Mouse (Mus musculus) neural tube, embryonic 13.5 days (tissue): ENCODE results near the gene Hipk4. TPM values are rescaled to one million over a fixed set of nuclear protein-coding genes. Genes with fewer than 3 reads are reported as not detected.

ENCODE experiments used
- ATAC-seq: fragments of 200-750 bp; cut with Nextera tagmentation; 2 replicates; pipeline ENCODE4 v1.8.0; 2017; ENCODE audit warnings: low read depth, mild to moderate bottlenecking, moderate TSS enrichment, moderate library complexity
- H3K27ac ChIP-seq: fragments of 300-500 bp; sonication (generic); replicated peaks from 2 replicates; pipeline ENCODE4 v1.5.1; 2015; ENCODE audit warnings: moderate library complexity, mild to moderate bottlenecking, inconsistent platforms
- H3K27me3 ChIP-seq: fragments of 300-500 bp; sonication (generic); 2 replicates; pipeline ENCODE4 v1.6.1; 2015; ENCODE audit warnings: mild to moderate bottlenecking, inconsistent platforms
- H3K36me3 ChIP-seq: fragments of 300-500 bp; sonication (generic); 2 replicates; pipeline ENCODE4 v1.6.1; 2015; ENCODE audit warnings: mild to moderate bottlenecking, inconsistent platforms
- H3K4me1 ChIP-seq: fragments of 300-500 bp; sonication (generic); replicated peaks from 2 replicates; pipeline ENCODE4 v1.6.1; 2015; ENCODE audit warnings: inconsistent platforms
- H3K4me2 ChIP-seq: fragments of 300-500 bp; sonication (generic); 2 replicates; pipeline ENCODE4 v1.6.1; 2015; ENCODE audit warnings: inconsistent platforms, mild to moderate bottlenecking, moderate library complexity
- H3K4me3 ChIP-seq: fragments of 300-500 bp; sonication (generic); 2 replicates; pipeline ENCODE4 v1.5.1; 2015; ENCODE audit warnings: mild to moderate bottlenecking, inconsistent platforms
- H3K9ac ChIP-seq: fragments of 300-500 bp; sonication (generic); 2 replicates; pipeline ENCODE4 v1.6.1; 2015; ENCODE audit warnings: moderate library complexity, mild to moderate bottlenecking, inconsistent platforms
- H3K9me3 ChIP-seq: fragments of 300-500 bp; sonication (generic); 2 replicates; pipeline ENCODE4 v1.6.1; 2016; ENCODE audit warnings: inconsistent platforms
- WGBS: fragments of 180-500 bp; shearing (Covaris S2); methylation state at CpG from one replicate; pipeline ENCODE4 v1.1.7; 2015; 5-methylcytosine and 5-hydroxymethylcytosine counted together
- polyA plus RNA-seq: library from polyadenylated mRNA; unstranded; fragments of >200 nt; fragmentation: Nextera tagmentation; extraction: Ambion mirVana; gene quantifications from 2 replicates; pipeline ENCODE4 v1.2.1, GENCODE M21; 2015

Gene Hipk4
- polyA plus RNA-seq, 1 experiment from 2014 or later, result 0.71 TPM

DNA sequence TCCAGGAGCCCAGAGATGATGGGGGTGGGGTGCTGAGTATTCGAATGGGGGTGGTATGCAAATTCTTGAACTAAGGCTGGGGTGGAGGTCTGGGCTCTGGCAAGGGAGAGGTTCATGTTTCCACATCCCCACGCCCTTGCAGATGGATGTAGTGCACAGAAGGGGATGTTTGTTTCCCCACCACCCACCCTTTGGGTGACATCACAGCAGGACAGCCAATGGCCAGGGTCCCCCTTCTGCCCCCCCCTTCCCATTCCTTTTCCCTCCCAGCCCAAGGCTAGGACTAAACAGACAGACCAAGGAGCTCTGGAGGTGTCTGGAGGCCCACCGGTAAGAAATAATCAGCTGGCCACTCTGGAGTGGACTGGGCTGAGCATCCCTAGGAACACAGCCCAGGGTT lies 24.0 kb upstream of the Hipk4 start, which contains the start of gene Prx:
Prx (plus strand) TSS at position 289 of the 400 bp plus-strand sequence.
- no peaks in the 10 kb centered on the region for H3K9me3 ChIP-seq

DNA sequence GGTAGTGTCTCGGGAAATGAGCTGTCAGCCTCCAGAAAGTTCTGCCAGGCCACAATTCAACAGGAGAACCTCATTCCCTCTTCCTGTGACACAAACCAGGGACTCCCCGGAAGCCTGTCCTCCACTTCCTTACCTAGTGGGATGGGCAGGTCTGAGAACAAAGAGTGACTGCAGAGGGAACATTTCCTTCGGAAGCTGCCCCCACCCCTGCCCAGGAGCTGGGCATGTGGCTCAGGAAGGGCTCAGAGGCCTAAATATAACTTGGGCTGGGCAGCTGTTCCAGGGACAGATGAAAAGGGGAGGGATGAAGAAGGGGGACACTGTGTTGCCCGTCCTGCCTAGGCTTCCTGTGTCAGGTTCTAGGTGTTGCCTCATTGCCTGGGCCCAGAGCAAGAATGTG lies 21.4 kb upstream of the Hipk4 start:
- H3K9me3 ChIP-seq, result no peaks in the 10 kb centered on the region
- no peak overlapping the region for H3K4me2 ChIP-seq
- H3K9ac ChIP-seq, result no peak overlapping the region
- no peaks in the 10 kb centered on the region for H3K36me3 ChIP-seq
- no peaks in the 10 kb centered on the region for H3K27me3 ChIP-seq
- H3K4me1 ChIP-seq, result peaks cover 3% of the 10 kb centered on the region; the same call in 1 of the 2 replicates
- no peak overlapping the region for H3K4me3 ChIP-seq
- H3K27ac ChIP-seq, result no peak overlapping the region
- ATAC-seq, result no peak
- WGBS, result 69% methylated on average over 4 of the region's 4 CpGs

More for the DNA sequence above, 24.0 kb upstream of the Hipk4 start, which contains the start of gene Prx:
- Histone ChIP-seq H3K4me3 (no peak within 1 kb of the TSS), H3K4me2 (no peak within 1 kb of the TSS), H3K4me1 (no peaks in the 10 kb centered on the region), H3K27me3 (no peaks in the 10 kb centered on the region), H3K27ac (no peak within 1 kb of the TSS), H3K9ac (no peak within 1 kb of the TSS), H3K36me3 (no peaks in the 10 kb centered on the region)
- ATAC-seq, result no peak
- 47% methylated on average over 3 of the region's 3 CpGs for WGBS

DNA sequence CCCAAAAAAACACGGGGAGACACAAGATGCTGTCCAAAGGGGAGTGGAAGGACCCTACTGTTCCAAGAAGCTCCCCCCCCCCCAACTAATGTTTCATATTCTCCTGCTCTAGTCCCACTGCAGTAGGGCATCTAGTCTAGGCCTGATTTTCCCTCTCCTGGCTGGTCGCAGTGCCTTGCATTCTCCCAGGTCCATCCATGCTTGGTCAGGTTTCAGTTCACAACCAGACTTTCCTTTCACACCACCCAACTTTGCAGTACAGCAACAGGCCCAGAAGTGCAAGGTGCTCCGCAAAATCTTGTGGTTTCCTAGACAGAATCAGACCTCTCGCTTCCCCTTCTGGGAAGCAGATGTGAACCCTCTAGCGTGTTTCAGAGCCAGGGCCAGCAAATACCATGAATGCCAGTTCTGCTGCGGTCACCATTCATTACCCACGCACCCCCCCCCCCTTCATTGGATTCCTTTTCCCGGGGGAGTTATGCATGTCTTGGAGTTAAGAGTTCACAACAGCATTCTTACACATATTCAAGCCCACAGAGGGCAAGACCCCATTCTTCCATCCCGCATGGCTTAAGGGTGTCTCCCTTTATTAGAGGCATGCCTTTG lies 16.2 kb upstream of the Hipk4 start:
- no peak for ATAC-seq
- peak overlapping the region; percentile 60 for H3K4me2 ChIP-seq
- 39% methylated on average over 9 of the region's 9 CpGs for WGBS
- H3K36me3 ChIP-seq, result no peaks in the 10 kb centered on the region
- peak overlapping the region; percentile 77; the same call in 1 of the 2 replicates for H3K9ac ChIP-seq
- peak overlapping the region; percentile 95 for H3K27ac ChIP-seq
- H3K4me3 ChIP-seq, result peak overlapping the region; percentile 54
- no peaks in the 10 kb centered on the region for H3K27me3 ChIP-seq
- H3K4me1 ChIP-seq, result peaks cover 15% of the 10 kb centered on the region
- H3K9me3 ChIP-seq, result no peaks in the 10 kb centered on the region

DNA sequence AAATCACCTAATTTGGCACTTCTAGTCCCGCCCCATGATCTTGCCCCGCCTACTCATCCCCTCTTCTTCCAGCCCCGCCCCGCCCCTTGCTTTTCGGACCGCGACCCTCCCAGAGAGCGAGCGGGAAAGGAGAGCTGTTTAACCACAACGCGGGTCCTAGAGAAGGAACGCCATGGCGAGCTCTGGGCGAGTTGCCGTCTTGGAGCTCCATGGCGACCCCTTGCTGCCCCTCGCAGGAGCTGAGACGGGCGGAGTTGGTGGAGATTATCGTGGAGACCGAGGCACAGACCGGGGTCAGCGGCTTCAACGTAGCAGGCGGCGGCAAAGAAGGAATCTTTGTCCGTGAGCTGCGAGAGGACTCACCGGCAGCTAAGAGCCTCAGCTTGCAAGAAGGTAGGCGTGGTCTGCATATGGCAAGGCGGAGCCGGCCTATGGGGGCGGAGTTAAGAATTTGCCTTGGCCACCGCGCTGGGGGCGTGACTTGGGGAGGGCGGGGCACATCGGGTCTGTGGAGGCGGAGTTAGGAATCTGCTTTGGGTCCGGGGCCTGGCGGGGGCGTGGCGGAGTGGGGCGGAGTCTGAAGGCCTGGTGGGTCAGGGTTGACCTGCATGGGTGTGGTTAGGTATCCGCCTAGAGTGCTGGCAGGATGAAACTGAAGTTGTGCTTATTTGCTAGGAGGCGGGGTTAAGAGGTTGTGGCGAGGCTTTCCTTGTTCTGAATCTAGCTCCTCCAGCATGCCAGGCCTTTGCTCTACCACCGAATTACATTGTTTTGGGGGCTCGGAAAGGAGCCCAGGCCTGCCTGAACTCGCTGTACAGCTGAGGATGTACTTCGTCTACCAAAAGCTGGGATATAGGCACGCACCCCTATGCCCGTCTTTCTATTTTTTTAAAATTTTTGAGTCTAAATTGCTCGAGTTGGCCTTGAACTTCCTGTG lies 15.1 kb upstream of the Hipk4 start:
- Histone ChIP-seq H3K36me3 (no peaks in the 10 kb centered on the region), H3K27ac (peak overlapping the region; percentile 95), H3K4me3 (peak overlapping the region; percentile 54), H3K4me2 (peak overlapping the region; percentile 60), H3K9ac (peak overlapping the region; percentile 77), H3K9me3 (no peaks in the 10 kb centered on the region), H3K4me1 (peaks cover 15% of the 10 kb centered on the region), H3K27me3 (no peaks in the 10 kb centered on the region)
- under 1% methylated on average over 54 of the region's 54 CpGs for WGBS
- peak; percentile 91 for ATAC-seq

DNA sequence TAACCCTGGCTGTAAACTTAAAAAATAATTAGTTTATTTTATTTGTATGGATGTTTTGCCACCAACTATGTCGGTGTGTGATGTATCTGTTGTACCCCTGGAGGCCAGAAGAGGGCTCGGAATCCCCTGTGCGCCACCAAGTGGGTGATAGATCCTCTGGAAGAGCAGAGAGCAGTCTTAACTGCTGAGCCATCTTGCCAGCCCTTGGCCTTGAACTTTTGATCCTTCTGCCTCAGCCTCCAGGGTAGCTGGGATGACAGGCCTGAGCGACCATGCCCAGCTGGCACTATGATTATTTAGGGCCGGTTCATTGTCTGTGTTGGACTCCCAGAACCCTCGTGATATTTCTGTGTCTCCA lies 14.4 kb upstream of the Hipk4 start:
- no peaks in the 10 kb centered on the region for H3K27me3 ChIP-seq
- ATAC-seq, result peak; percentile 37
- H3K4me3 ChIP-seq, result peak overlapping the region; percentile 54; the same call in 1 of the 2 replicates
- H3K9me3 ChIP-seq, result no peaks in the 10 kb centered on the region
- H3K4me2 ChIP-seq, result peak overlapping the region; percentile 60
- peaks cover 15% of the 10 kb centered on the region for H3K4me1 ChIP-seq
- no peaks in the 10 kb centered on the region for H3K36me3 ChIP-seq
- H3K9ac ChIP-seq, result no peak overlapping the region
- peak overlapping the region; percentile 95; the same call in 1 of the 2 replicates for H3K27ac ChIP-seq
- WGBS, result 29% methylated on average over 6 of the region's 6 CpGs

DNA sequence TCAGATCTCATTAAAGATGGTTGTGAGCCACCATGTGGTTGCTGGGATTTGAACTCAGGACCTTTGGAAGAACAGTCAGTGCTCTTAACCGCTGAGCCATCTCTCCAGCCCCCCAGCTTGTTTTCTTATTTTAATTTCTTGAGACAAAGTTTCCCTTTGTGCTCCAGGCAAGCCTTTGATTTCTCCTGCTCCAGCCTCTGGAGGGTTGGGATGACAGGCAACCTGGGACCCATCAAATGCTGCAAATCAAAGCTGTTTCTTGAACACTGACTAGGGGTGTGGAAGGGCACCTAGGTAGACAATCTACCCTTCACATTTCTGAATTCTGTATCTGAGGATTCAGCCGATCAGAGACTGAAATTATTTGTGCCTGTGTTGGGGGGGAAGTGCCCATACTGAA lies 12.3 kb upstream of the Hipk4 start:
- ATAC-seq, result no peak
- no peak overlapping the region for H3K4me2 ChIP-seq
- H3K27ac ChIP-seq, result no peak overlapping the region
- no peaks in the 10 kb centered on the region for H3K36me3 ChIP-seq
- H3K9ac ChIP-seq, result no peak overlapping the region
- H3K9me3 ChIP-seq, result no peaks in the 10 kb centered on the region
- 82% methylated on average over 2 of the region's 2 CpGs for WGBS
- H3K4me3 ChIP-seq, result no peak overlapping the region
- peaks cover 15% of the 10 kb centered on the region for H3K4me1 ChIP-seq
- no peaks in the 10 kb centered on the region for H3K27me3 ChIP-seq

DNA sequence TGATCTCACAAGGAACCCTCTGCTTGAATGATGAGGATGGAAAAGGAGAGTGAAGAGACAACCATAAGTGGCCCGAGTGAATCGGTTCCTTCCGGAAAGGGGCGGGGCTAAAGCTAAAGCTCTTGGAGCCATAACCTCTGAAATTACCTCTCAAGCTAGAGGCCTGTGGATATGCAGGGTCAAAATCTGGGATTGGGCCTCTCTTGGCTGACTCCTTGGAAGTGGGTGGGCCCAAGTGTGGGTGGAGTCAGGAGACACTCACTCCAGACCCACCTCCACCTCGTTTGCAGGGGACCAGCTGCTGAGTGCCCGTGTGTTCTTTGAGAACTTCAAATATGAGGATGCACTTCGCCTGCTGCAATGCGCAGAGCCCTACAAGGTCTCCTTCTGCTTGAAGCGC lies 8.1 kb upstream of the Hipk4 start:
- H3K4me1 ChIP-seq, result no peaks in the 10 kb centered on the region
- no peak overlapping the region for H3K4me3 ChIP-seq
- no peak overlapping the region for H3K9ac ChIP-seq
- WGBS, result 77% methylated on average over 9 of the region's 9 CpGs
- no peak overlapping the region for H3K4me2 ChIP-seq
- no peak overlapping the region for H3K27ac ChIP-seq
- ATAC-seq, result no peak
- no peaks in the 10 kb centered on the region for H3K9me3 ChIP-seq
- H3K27me3 ChIP-seq, result no peaks in the 10 kb centered on the region
- no peaks in the 10 kb centered on the region; the same call in 1 of the 2 replicates for H3K36me3 ChIP-seq

DNA sequence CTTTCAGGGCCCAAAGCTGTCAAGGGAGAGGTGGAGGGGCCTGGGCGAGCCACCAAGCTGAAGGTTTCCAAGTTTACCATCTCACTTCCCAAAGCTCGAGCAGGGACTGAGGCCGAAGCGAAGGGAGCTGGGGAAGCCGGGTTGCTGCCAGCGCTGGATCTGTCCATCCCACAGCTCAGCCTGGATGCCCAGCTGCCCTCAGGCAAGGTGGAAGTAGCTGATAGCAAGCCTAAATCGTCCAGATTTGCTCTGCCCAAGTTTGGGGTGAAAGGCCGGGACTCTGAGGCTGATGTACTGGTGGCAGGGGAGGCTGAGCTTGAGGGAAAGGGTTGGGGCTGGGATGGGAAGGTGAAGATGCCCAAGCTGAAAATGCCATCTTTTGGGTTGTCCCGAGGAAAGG lies 4.8 kb upstream of the Hipk4 start:
- 86% methylated on average over 9 of the region's 9 CpGs for WGBS
- Histone ChIP-seq H3K9me3 (no peaks in the 10 kb centered on the region), H3K27me3 (no peaks in the 10 kb centered on the region)

DNA sequence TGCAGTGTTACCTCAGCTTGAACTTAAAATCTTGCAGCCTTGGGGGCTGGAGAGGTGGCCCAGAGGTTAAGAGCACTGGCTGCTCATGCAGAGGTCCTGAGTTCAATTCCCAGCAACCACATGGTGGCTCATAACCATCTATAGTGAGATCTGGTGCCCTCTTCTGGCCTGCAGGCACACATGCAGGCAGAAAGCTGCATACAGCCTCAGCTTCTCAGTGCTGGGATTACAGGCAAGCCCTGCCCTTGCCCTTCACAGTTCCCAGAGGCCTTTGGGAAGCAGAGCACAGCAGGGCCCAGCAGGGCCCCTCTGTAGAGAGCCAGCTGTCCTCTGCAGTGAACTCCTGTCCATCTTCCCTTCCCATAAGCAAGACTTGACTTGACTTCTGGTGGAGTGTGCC lies 3.0 kb upstream of the Hipk4 start:
- H3K27ac ChIP-seq, result no peak overlapping the region
- ATAC-seq, result no peak
- no peaks in the 10 kb centered on the region for H3K9me3 ChIP-seq
- H3K4me2 ChIP-seq, result no peak overlapping the region
- H3K36me3 ChIP-seq, result no peaks in the 10 kb centered on the region; the same call in 1 of the 2 replicates
- H3K9ac ChIP-seq, result no peak overlapping the region
- no peaks in the 10 kb centered on the region for H3K4me1 ChIP-seq
- no peak overlapping the region for H3K4me3 ChIP-seq
- H3K27me3 ChIP-seq, result no peaks in the 10 kb centered on the region

More for the DNA sequence above, 4.8 kb upstream of the Hipk4 start:
- no peak overlapping the region for H3K4me3 ChIP-seq
- H3K4me2 ChIP-seq, result no peak overlapping the region
- ATAC-seq, result no peak
- no peak overlapping the region for H3K9ac ChIP-seq
- no peaks in the 10 kb centered on the region; the same call in 1 of the 2 replicates for H3K36me3 ChIP-seq
- H3K4me1 ChIP-seq, result no peaks in the 10 kb centered on the region
- H3K27ac ChIP-seq, result no peak overlapping the region

DNA sequence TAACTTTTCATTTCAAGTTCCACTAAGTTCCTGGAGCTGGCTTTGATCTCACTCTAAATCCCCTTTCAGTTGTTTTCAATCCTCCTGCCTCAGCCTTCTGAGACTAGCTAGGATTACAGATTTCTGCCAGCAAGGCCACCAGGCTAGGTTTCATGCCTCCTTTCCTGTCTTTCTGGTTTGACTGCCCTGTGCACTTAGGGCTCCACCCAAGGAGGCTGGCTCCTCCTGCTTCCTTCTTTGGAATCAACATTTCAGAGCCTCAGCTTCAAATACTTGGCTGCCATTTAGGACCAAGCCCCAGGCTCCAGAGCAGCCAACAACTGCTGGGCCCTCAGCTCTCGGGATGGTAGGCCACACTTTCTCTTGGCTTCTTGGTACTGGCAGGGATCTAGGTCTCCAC lies 2.5 kb upstream of the Hipk4 start:
- Histone ChIP-seq H3K27ac (no peak overlapping the region), H3K4me1 (no peaks in the 10 kb centered on the region), H3K9ac (no peak overlapping the region), H3K9me3 (no peaks in the 10 kb centered on the region), H3K4me2 (no peak overlapping the region), H3K4me3 (no peak overlapping the region), H3K27me3 (no peaks in the 10 kb centered on the region), H3K36me3 (no peaks in the 10 kb centered on the region; the same call in 1 of the 2 replicates)
- WGBS, result 94% methylated on average over 1 of the region's 1 CpGs
- ATAC-seq, result no peak

DNA sequence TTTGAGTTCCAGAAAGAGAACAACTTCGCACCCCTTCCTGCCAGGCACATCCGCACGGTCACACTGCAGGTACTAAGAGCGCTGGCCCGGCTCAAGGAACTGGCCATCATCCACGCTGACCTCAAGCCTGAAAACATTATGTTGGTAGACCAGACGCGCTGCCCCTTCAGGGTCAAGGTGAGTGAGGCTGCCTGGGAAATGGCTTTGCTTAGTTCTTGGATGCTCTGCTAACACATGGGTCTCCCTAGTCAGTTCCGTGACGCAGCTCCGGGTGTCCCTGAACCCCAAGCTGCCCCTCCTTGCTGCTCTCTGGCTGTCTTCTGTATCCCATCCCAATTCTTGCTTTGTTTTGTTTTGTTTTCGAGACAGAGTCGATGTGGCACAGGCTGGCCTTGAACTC lies 738 bp downstream of the Hipk4 start:
- Histone ChIP-seq H3K4me1 (no peaks in the 10 kb centered on the region), H3K27ac (no peak overlapping the region), H3K4me2 (no peak overlapping the region), H3K36me3 (peaks cover 5% of the 10 kb centered on the region; the same call in 1 of the 2 replicates), H3K9ac (no peak overlapping the region), H3K4me3 (no peak overlapping the region), H3K9me3 (no peaks in the 10 kb centered on the region), H3K27me3 (no peaks in the 10 kb centered on the region)
- 94% methylated on average over 13 of the region's 13 CpGs for WGBS
- ATAC-seq, result no peak

DNA sequence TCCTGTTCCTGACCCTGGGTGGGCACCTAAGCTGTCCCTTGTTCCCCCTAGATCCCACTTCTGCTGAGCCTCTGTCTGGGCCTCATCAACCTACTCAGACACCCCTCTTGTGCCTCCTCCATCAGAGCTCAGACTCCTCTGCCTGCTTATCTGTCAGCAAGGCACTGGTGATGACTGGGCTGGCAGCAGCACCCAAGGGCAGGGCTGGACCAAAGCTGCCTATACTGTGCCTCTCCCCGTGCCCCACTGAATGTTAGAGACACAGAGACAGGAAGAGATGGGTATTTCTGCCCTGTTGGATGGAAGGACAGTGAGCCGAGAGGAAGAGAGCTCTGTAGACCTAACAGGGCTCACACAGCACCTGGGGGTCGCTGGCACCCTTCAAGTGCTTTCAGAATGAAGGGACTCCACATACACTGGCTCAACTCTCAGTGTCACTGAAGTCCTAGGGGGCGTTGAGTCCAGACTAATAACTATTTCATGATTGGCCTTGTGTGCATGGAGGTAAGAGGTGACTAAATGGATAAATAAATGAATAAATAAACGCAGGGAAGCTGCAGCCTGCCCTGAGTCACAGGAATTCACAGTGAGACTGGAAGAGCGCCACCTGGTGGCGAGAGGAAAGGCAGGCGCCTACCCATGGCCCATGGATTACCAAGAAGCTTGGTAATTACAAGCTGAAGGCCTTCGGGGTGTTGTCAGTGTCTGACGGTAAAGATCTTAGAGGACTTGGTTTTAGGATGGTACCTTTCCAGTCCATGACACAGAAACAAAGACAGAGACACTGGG lies 3.2 kb downstream of the Hipk4 start:
- H3K9ac ChIP-seq, result no peak overlapping the region
- no peaks in the 10 kb centered on the region for H3K27me3 ChIP-seq
- H3K9me3 ChIP-seq, result no peaks in the 10 kb centered on the region
- H3K27ac ChIP-seq, result no peak overlapping the region
- peaks cover 28% of the 10 kb centered on the region for H3K36me3 ChIP-seq
- H3K4me3 ChIP-seq, result no peak overlapping the region
- peak; percentile 75 for ATAC-seq
- no peaks in the 10 kb centered on the region for H3K4me1 ChIP-seq
- WGBS, result 27% methylated on average over 10 of the region's 10 CpGs
- no peak overlapping the region for H3K4me2 ChIP-seq
